Mouse (Mus musculus) MN1 (cell line): ENCODE results near the gene Nupl1.

Source experiments
- DNase-seq: peaks from one replicate; pipeline ENCODE4 v3.0.0-alpha.2; 2016; ENCODE audit warnings: low spot score

The Nupl1 gene

GRCm38 (mm10) chr14:60152373-60152772 is 98.9 kb downstream of the Nupl1 start:
- no peak for DNase-seq

- no peak for DNase-seq
Observed at GRCm38 (mm10) chr14:60148893-60149292, 102.3 kb downstream of the Nupl1 start.

GRCm38 (mm10) chr14:60143234-60143633 is 108.0 kb downstream of the Nupl1 start:
- no peak for DNase-seq

GRCm38 (mm10) chr14:60138339-60138738 is 112.9 kb downstream of the Nupl1 start:
- no peak for DNase-seq

- no peak for DNase-seq
Observed at GRCm38 (mm10) chr14:60137812-60138211, 113.4 kb downstream of the Nupl1 start.

- no peak for DNase-seq
Observed at GRCm38 (mm10) chr14:60135801-60136200, 115.4 kb downstream of the Nupl1 start.

GRCm38 (mm10) chr14:60134720-60135119 is 116.5 kb downstream of the Nupl1 start:
- DNase-seq: no peak
